Mouse (Mus musculus): ENCODE measurements around the gene Fosl2. TPM values are rescaled to one million over a fixed set of nuclear protein-coding genes. Genes with fewer than 3 reads are reported as not detected.
A peak's percentile ranks its signal among the peaks of the same experiment; 100 is the strongest.

The Fosl2 gene
- polyA plus RNA-seq, 1 experiment from 2014 or later = 5.8 TPM

- Histone ChIP-seq H3K9me3 (ENCODE audit: control insufficient read depth) (no peaks in the 10 kb centered on the region), H3K9ac (ENCODE audit: low read depth, low read length) (no peak overlapping the region)
- 77% methylated on average over 7 of the region's 7 CpGs for WGBS
Observed at GRCm38 (mm10) chr5:32112206-32112916, 23.2 kb upstream of the Fosl2 start.

GRCm38 (mm10) chr5:32120901-32121376, 14.7 kb upstream of the Fosl2 start:
- peak; percentile 18; the same call in 1 of the 2 replicates for TF ChIP-seq CTCF (IDR thresholded peaks at IDR 0.05; ENCODE audit: low read depth)
- no peak overlapping the region for H3K4me3 ChIP-seq (ENCODE audit: low read depth, low read length)
- H3K36me3 ChIP-seq (ENCODE audit: control insufficient read depth, insufficient read depth) = no peaks in the 10 kb centered on the region
- H3K4me1 ChIP-seq (replicated peaks; ENCODE audit: control insufficient read depth, insufficient read depth, low read length) = no peaks in the 10 kb centered on the region
- ATAC-seq = peak; percentile 56; the same call in 1 of the 2 replicates
- 39% methylated on average over 11 of the region's 11 CpGs for WGBS
- no peak overlapping the region for H3K9ac ChIP-seq (ENCODE audit: low read depth, low read length)
- H3K4me2 ChIP-seq (replicated peaks; ENCODE audit: low read depth) = peak overlapping the region; percentile 30
- H3K27me3 ChIP-seq (replicated peaks; ENCODE audit: control insufficient read depth, insufficient read depth, low read length) = no peaks in the 10 kb centered on the region
- H3K9me3 ChIP-seq (ENCODE audit: control insufficient read depth) = no peaks in the 10 kb centered on the region
- no peak overlapping the region for H3K27ac ChIP-seq (ENCODE audit: low read depth, low read length)

More at GRCm38 (mm10) chr5:32112206-32112916, 23.2 kb upstream of the Fosl2 start:
- no peak overlapping the region for H3K27ac ChIP-seq (ENCODE audit: low read depth, low read length)
- no peaks in the 10 kb centered on the region for H3K27me3 ChIP-seq (replicated peaks; ENCODE audit: control insufficient read depth, insufficient read depth, low read length)
- no peaks in the 10 kb centered on the region for H3K4me1 ChIP-seq (replicated peaks; ENCODE audit: control insufficient read depth, insufficient read depth, low read length)
- no peaks in the 10 kb centered on the region for H3K36me3 ChIP-seq (ENCODE audit: control insufficient read depth, insufficient read depth)
- no peak for ATAC-seq
- H3K4me2 ChIP-seq (replicated peaks; ENCODE audit: low read depth) = no peak overlapping the region
- TF ChIP-seq CTCF (IDR thresholded peaks at IDR 0.05; ENCODE audit: low read depth) = no peak
- H3K4me3 ChIP-seq (ENCODE audit: low read depth, low read length) = no peak overlapping the region

- 80% methylated on average over 6 of the region's 6 CpGs for WGBS
- H3K9ac ChIP-seq (ENCODE audit: low read depth, low read length) = no peak overlapping the region
- H3K27me3 ChIP-seq (replicated peaks; ENCODE audit: control insufficient read depth, insufficient read depth, low read length) = no peaks in the 10 kb centered on the region
- H3K36me3 ChIP-seq (ENCODE audit: control insufficient read depth, insufficient read depth) = no peaks in the 10 kb centered on the region
- H3K4me1 ChIP-seq (replicated peaks; ENCODE audit: control insufficient read depth, insufficient read depth, low read length) = no peaks in the 10 kb centered on the region
- peak; percentile 13; the same call in 1 of the 2 replicates for TF ChIP-seq CTCF (IDR thresholded peaks at IDR 0.05; ENCODE audit: low read depth)
- no peak; the same call in 1 of the 2 replicates for ATAC-seq
- no peak overlapping the region for H3K27ac ChIP-seq (ENCODE audit: low read depth, low read length)
- no peak overlapping the region for H3K4me3 ChIP-seq (ENCODE audit: low read depth, low read length)
- H3K9me3 ChIP-seq (ENCODE audit: control insufficient read depth) = no peaks in the 10 kb centered on the region
- no peak overlapping the region for H3K4me2 ChIP-seq (replicated peaks; ENCODE audit: low read depth)
Observed at GRCm38 (mm10) chr5:32121936-32122335, 13.7 kb upstream of the Fosl2 start.

GRCm38 (mm10) chr5:32122363-32122762, 13.2 kb upstream of the Fosl2 start:
- ATAC-seq = no peak
- Histone ChIP-seq H3K4me2 (replicated peaks; ENCODE audit: low read depth) (no peak overlapping the region), H3K36me3 (ENCODE audit: control insufficient read depth, insufficient read depth) (no peaks in the 10 kb centered on the region), H3K9me3 (ENCODE audit: control insufficient read depth) (no peaks in the 10 kb centered on the region), H3K4me3 (ENCODE audit: low read depth, low read length) (no peak overlapping the region), H3K27me3 (replicated peaks; ENCODE audit: control insufficient read depth, insufficient read depth, low read length) (no peaks in the 10 kb centered on the region), H3K4me1 (replicated peaks; ENCODE audit: control insufficient read depth, insufficient read depth, low read length) (no peaks in the 10 kb centered on the region), H3K27ac (ENCODE audit: low read depth, low read length) (no peak overlapping the region), H3K9ac (ENCODE audit: low read depth, low read length) (no peak overlapping the region)
- TF ChIP-seq CTCF (IDR thresholded peaks at IDR 0.05; ENCODE audit: low read depth) = no peak
- WGBS = 88% methylated on average over 5 of the region's 5 CpGs

- Histone ChIP-seq H3K9me3 (ENCODE audit: control insufficient read depth) (no peaks in the 10 kb centered on the region), H3K27ac (ENCODE audit: low read depth, low read length) (no peak overlapping the region), H3K36me3 (ENCODE audit: control insufficient read depth, insufficient read depth) (no peaks in the 10 kb centered on the region), H3K4me1 (replicated peaks; ENCODE audit: control insufficient read depth, insufficient read depth, low read length) (no peaks in the 10 kb centered on the region), H3K4me2 (replicated peaks; ENCODE audit: low read depth) (no peak overlapping the region), H3K9ac (ENCODE audit: low read depth, low read length) (no peak overlapping the region), H3K27me3 (replicated peaks; ENCODE audit: control insufficient read depth, insufficient read depth, low read length) (no peaks in the 10 kb centered on the region), H3K4me3 (ENCODE audit: low read depth, low read length) (no peak overlapping the region)
- ATAC-seq = peak; percentile 32; the same call in 1 of the 2 replicates
- TF ChIP-seq CTCF (IDR thresholded peaks at IDR 0.05; ENCODE audit: low read depth) = no peak
- WGBS = 42% methylated on average over 6 of the region's 6 CpGs
Observed at GRCm38 (mm10) chr5:32124957-32125356, 10.6 kb upstream of the Fosl2 start.

- WGBS = 83% methylated on average over 3 of the region's 3 CpGs
- Histone ChIP-seq H3K27me3 (replicated peaks; ENCODE audit: control insufficient read depth, insufficient read depth, low read length) (no peaks in the 10 kb centered on the region), H3K9ac (ENCODE audit: low read depth, low read length) (no peak overlapping the region), H3K4me2 (replicated peaks; ENCODE audit: low read depth) (no peak overlapping the region), H3K27ac (ENCODE audit: low read depth, low read length) (no peak overlapping the region), H3K36me3 (ENCODE audit: control insufficient read depth, insufficient read depth) (no peaks in the 10 kb centered on the region), H3K4me3 (ENCODE audit: low read depth, low read length) (no peak overlapping the region), H3K9me3 (ENCODE audit: control insufficient read depth) (no peaks in the 10 kb centered on the region), H3K4me1 (replicated peaks; ENCODE audit: control insufficient read depth, insufficient read depth, low read length) (no peaks in the 10 kb centered on the region; the same call in 1 of the 2 replicates)
- no peak for ATAC-seq
- no peak for TF ChIP-seq CTCF (IDR thresholded peaks at IDR 0.05; ENCODE audit: low read depth)
Observed at GRCm38 (mm10) chr5:32127226-32127625, 8.4 kb upstream of the Fosl2 start.
